Mouse (Mus musculus) B cell, adult 67 days (primary cell): ENCODE data around the gene Klhl22. TPM values are rescaled to one million over a fixed set of nuclear protein-coding genes. Genes with fewer than 3 reads are reported as not detected.

Source experiments
- total RNA-seq, 2 experiments: library from RNA; stranded (reverse); gene quantifications; 4 replicates each; pipeline ENCODE4 v1.2.4; 2023

The Klhl22 gene
- 10 to 100 TPM; 15.6 to 15.8 TPM for total RNA-seq

DNA sequence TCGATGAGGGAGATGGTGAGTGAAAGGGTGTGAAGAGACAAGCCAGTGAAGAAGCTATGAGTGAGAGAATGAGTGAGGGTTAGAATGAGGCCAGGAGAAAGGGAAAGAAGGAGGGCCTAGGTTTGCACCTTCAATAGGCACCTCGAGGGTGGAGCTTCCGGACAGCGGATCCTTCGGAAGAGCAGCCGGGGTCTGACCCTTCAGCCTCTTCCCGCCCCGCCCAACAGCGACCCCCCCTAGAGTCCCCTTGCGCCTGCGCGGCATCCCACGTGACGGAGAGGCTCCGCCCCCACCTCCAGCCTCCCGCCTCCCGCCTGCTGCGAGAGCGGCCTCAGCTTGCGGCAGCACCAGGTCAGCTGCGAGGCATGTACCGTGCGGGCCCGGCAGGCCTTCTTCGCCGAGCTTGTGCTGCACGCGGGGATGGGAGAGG is at the start of gene Klhl22:
Gene Klhl22 (plus strand): TSS at position 275 of the 430 bp plus-strand sequence.

DNA sequence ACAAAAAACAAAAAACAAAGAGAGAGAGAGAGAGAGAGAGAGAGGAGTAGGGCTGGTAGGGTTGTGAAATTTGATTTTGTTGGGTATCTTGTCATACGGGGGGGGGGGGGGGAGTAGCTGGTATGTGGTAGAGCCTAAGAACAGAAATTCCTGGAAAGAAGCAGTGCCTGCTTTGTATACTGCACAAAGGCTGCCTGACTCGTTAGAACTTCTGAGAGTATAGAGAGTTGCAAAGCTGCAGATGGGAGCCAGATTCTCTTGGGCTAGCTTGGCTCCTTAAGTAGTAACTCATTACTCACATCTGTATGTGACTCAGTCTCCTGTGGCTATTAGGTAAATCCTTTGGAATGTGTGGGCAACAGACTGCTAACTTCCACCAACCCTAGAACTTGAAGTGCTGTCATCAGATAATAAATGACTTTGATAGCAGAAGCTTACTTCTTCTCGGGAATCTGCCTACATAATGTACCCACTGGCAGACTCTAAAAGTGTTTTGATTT is 26.5 kb upstream of the Klhl22 start, which contains the start of gene Med15:
Gene Med15 (minus strand): TSS at position 51 of the 500 bp plus-strand sequence.

DNA sequence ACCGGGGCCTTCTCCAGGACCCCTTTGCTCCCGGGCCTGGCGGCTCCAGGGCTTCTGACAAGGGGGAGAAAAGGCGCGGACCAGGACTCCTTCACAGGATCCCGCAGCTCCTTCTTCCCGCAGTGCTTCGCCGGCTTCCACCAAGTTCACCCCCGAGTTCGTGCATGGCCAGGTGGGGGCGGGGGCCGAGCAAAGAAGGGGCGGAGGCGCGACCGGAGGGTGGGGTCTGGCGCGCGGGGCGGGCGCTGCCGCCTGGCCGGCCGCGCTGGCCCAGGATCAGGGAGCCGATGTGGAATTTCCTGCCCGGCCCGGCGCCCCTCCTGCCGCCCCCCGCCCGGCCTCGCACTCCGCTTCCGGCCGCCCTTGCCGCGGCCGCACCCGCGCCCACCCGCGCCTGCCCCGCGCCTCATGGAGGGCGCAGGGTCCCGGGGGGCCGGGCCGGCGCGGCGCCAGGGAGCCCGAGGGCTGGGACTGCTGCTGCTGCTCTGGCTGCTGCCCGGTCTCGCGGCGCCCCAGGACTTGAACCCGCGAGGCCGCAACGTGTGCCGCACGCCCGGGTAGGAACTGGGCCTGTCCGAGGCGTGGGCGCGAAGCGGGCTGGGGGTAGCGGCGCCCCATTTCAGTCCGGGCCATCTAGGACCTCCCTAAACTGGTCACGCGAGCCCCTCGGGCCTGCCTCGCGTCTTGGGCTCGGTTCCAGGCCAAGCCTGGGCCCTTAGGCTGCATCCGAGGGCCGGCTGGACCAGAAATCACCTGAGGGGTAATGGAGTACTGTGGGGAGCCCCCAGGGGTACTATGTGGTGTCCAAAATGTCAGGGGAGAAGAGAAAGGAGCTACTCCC is 37.8 kb downstream of the Klhl22 start, which contains the start of gene Scarf2:
Gene Scarf2 (plus strand): TSS at position 312 of the 841 bp plus-strand sequence.

DNA sequence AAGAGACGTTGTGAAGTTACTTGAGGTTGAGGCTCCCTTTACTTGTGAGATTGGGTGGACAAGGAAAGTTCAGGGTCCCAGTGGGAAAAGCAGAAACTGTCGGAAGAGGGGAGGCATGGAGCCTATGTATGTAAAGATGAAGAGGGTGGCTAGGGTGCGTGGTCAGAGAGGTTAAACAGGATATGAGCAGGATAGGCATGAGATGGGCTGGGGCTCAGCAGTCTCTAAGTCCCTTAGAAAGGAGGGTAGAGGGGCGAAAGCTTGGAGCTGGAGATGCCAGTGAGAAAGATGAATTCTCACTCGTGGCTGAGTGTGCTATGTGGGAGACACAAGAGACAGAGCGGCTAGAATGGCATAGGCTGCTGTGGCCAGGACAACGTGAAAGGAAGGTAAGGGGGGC is 73.4 kb downstream of the Klhl22 start, which contains the start of gene B830017H08Rik:
Gene B830017H08Rik (plus strand): TSS at position 301 of the 400 bp plus-strand sequence.

DNA sequence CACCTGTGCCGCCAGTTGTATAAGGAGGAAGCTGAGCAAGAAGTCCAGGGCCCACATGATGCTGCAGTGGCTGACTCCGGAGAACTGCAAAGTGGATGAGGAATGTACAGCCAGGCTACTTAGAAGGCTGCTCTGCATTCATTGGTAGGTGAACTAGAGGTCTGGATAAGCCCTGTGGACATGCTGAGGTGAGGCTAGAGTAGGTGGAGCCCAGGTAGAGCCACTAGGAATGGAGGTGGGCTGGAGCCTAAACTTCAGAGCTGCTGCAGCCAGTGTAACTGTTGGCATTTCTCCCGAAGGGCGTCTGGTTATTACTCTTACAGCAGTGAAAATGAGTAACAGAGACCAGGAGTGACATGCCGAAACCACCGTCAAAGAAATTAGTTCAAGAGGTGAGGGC is 78.6 kb downstream of the Klhl22 start, which contains the start of gene Car15:
Gene Car15 (minus strand): TSS at position 314 of the 400 bp plus-strand sequence.

Other genes starting within 250 kb of the Klhl22 start
- gene Thap7, start 228.5 kb upstream of the Klhl22 start, total RNA-seq = 10 to 100 TPM; 33.2 to 39.1 TPM
- not detected for gene Lrrc74b, start 198.4 kb upstream of the Klhl22 start, total RNA-seq
- not detected for gene P2rx6, start 197.7 kb upstream of the Klhl22 start, total RNA-seq
- not detected for gene Slc7a4, start 176.4 kb upstream of the Klhl22 start, total RNA-seq
- 10 to 100 TPM; 48.1 to 61.0 TPM for gene Smpd4, start 140.3 kb upstream of the Klhl22 start, total RNA-seq
- under 1 TPM in 1 of 2 experiments, not detected in 1; 0.52 TPM for gene Ccdc74a, start 113.1 kb upstream of the Klhl22 start, total RNA-seq
- 100 to 1,000 TPM; 132 to 138 TPM for gene Med15, start 26.7 kb upstream of the Klhl22 start, total RNA-seq
- under 1 TPM in 1 of 2 experiments, not detected in 1; 0.17 TPM for gene Scarf2, start 37.7 kb downstream of the Klhl22 start, total RNA-seq
- gene B830017H08Rik, start 73.5 kb downstream of the Klhl22 start, total RNA-seq = not detected
- 10 to 100 TPM; 14.3 to 19.8 TPM for gene Car15, start 78.7 kb downstream of the Klhl22 start, total RNA-seq
- 1 to 10 TPM; 2.9 to 3.4 TPM for gene Gm20518, start 132.1 kb downstream of the Klhl22 start, total RNA-seq
- not detected for gene Tssk1, start 134.6 kb downstream of the Klhl22 start, total RNA-seq
- 10 to 100 TPM; 68.9 to 73.3 TPM for gene Dgcr2, start 138.9 kb downstream of the Klhl22 start, total RNA-seq
- gene Tssk2, start 139.0 kb downstream of the Klhl22 start, total RNA-seq = not detected
- 10 to 100 TPM; 61.7 to 71.5 TPM for gene Ess2, start 151.7 kb downstream of the Klhl22 start, total RNA-seq
- not detected for gene Gsc2, start 155.4 kb downstream of the Klhl22 start, total RNA-seq
- 10 to 100 TPM; 25.5 to 35.3 TPM for gene Slc25a1, start 168.6 kb downstream of the Klhl22 start, total RNA-seq
- not detected for gene Vpreb2, start 220.8 kb downstream of the Klhl22 start, total RNA-seq